Mouse (Mus musculus): Measurements from ENCODE around the gene Pik3c2a.

The Pik3c2a gene

GRCm38 (mm10) chr7:116443004-116443696 lies at the start of gene Pik3c2a:
Gene Pik3c2a (minus strand): TSS chr7:116443449.
- DNase-seq (ENCODE audit: low spot score in 2 of 2), result peak; percentile 92 to 93

- no peak for DNase-seq (ENCODE audit: low spot score in 2 of 2)
Measured at GRCm38 (mm10) chr7:116491113-116491512, 47.9 kb upstream of the Pik3c2a start.

- DNase-seq (ENCODE audit: low spot score in 2 of 2), result no peak
Measured at GRCm38 (mm10) chr7:116485062-116485601, 41.9 kb upstream of the Pik3c2a start.

- no peak for DNase-seq (ENCODE audit: low spot score in 2 of 2)
Measured at GRCm38 (mm10) chr7:116484213-116484612, 41.0 kb upstream of the Pik3c2a start.

GRCm38 (mm10) chr7:116483782-116484181 lies 40.5 kb upstream of the Pik3c2a start:
- no peak for DNase-seq (ENCODE audit: low spot score in 2 of 2)

GRCm38 (mm10) chr7:116483106-116483505 lies 39.9 kb upstream of the Pik3c2a start:
- no peak for DNase-seq (ENCODE audit: low spot score in 2 of 2)

GRCm38 (mm10) chr7:116476264-116476663 lies 33.0 kb upstream of the Pik3c2a start:
- no peak for DNase-seq (ENCODE audit: low spot score in 2 of 2)

GRCm38 (mm10) chr7:116475836-116476235 lies 32.6 kb upstream of the Pik3c2a start:
- no peak for DNase-seq (ENCODE audit: low spot score in 2 of 2)

GRCm38 (mm10) chr7:116462114-116462513 lies 18.9 kb upstream of the Pik3c2a start:
- no peak for DNase-seq (ENCODE audit: low spot score in 2 of 2)

GRCm38 (mm10) chr7:116458985-116459441 lies 15.8 kb upstream of the Pik3c2a start:
- DNase-seq (ENCODE audit: low spot score in 2 of 2), result no peak

- DNase-seq (ENCODE audit: low spot score in 2 of 2), result no peak
Measured at GRCm38 (mm10) chr7:116457391-116457790, 14.1 kb upstream of the Pik3c2a start.

- no peak for DNase-seq (ENCODE audit: low spot score in 2 of 2)
Measured at GRCm38 (mm10) chr7:116456964-116457363, 13.7 kb upstream of the Pik3c2a start.

- no peak for DNase-seq (ENCODE audit: low spot score in 2 of 2)
Measured at GRCm38 (mm10) chr7:116446645-116447044, 3.4 kb upstream of the Pik3c2a start.

GRCm38 (mm10) chr7:116444326-116444809 lies 1.1 kb upstream of the Pik3c2a start:
- DNase-seq (ENCODE audit: low spot score in 2 of 2), result no peak

GRCm38 (mm10) chr7:116443697-116444325 lies 562 bp upstream of the Pik3c2a start:
- no peak for DNase-seq (ENCODE audit: low spot score in 2 of 2)

- no peak for DNase-seq (ENCODE audit: low spot score in 2 of 2)
Measured at GRCm38 (mm10) chr7:116442226-116442625, 1.0 kb downstream of the Pik3c2a start.

GRCm38 (mm10) chr7:116441346-116441745 lies 1.9 kb downstream of the Pik3c2a start:
- DNase-seq (ENCODE audit: low spot score in 2 of 2), result no peak

- no peak for DNase-seq (ENCODE audit: low spot score in 2 of 2)
Measured at GRCm38 (mm10) chr7:116431661-116432060, 11.6 kb downstream of the Pik3c2a start.

- DNase-seq (ENCODE audit: low spot score in 2 of 2), result no peak
Measured at GRCm38 (mm10) chr7:116430926-116431325, 12.3 kb downstream of the Pik3c2a start.

- DNase-seq (ENCODE audit: low spot score in 2 of 2), result no peak
Measured at GRCm38 (mm10) chr7:116427206-116427605, 16.0 kb downstream of the Pik3c2a start.

GRCm38 (mm10) chr7:116425771-116426170 lies 17.5 kb downstream of the Pik3c2a start:
- no peak for DNase-seq (ENCODE audit: low spot score in 2 of 2)

- DNase-seq (ENCODE audit: low spot score in 2 of 2), result no peak
Measured at GRCm38 (mm10) chr7:116421081-116421480, 22.2 kb downstream of the Pik3c2a start.

- no peak for DNase-seq (ENCODE audit: low spot score in 2 of 2)
Measured at GRCm38 (mm10) chr7:116409438-116409837, 33.8 kb downstream of the Pik3c2a start.

Data from frontal cortex, postnatal 14 days (tissue).